Mouse (Mus musculus): Measurements from ENCODE around the gene Mical2. TPM values are rescaled to one million over a fixed set of nuclear protein-coding genes. Genes with fewer than 3 reads are reported as not detected.

Mical2 gene
- polyA plus RNA-seq, 1 experiment from 2014 or later: 1.2 TPM

DNA sequence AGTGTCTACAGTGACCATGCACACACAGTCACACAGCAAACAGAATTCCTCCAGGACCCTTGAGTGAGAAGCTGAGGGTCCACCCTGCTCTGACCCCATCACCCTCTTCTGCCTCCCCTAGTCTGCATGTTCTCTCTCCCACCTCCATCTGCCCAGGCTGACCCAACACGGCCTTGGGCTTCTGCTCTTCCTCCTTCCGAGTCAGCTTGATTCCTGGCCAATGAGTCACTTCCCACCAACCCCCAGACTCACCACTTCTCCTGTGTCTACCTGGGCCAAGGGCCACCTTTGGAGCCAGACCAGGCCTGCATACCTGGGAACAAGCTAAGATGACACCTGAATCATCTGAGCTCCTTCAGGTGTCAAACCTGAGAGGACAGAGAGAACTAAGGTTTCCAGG lies 151.0 kb downstream of the Mical2 start:
- Histone ChIP-seq H3K4me1 (ENCODE audit: control insufficient read depth, insufficient read depth, low read length) (no peaks in the 10 kb centered on the region), H3K9ac (ENCODE audit: low read length) (no peak overlapping the region), H3K36me3 (ENCODE audit: control insufficient read depth, insufficient read depth, low read length) (no peaks in the 10 kb centered on the region), H3K27ac (ENCODE audit: low read depth, low read length) (no peak overlapping the region), H3K4me2 (no peak overlapping the region), H3K9me3 (ENCODE audit: control insufficient read depth, low read length) (no peaks in the 10 kb centered on the region), H3K4me3 (ENCODE audit: low read depth, low read length) (no peak overlapping the region), H3K27me3 (ENCODE audit: control insufficient read depth, insufficient read depth, low read length) (no peaks in the 10 kb centered on the region)
- DNase-seq (ENCODE audit: low spot score, missing footprints) (peak; percentile 82), ATAC-seq (ENCODE audit: low FRiP score) (no peak)
- whole genome bisulfite sequencing: 80% methylated on average over 2 of the region's 2 CpGs

- Histone ChIP-seq H3K36me3 (ENCODE audit: control insufficient read depth, insufficient read depth, low read length) (no peaks in the 10 kb centered on the region), H3K9ac (ENCODE audit: low read length) (no peak overlapping the region), H3K4me2 (no peak overlapping the region), H3K4me3 (ENCODE audit: low read depth, low read length) (no peak overlapping the region), H3K27me3 (ENCODE audit: control insufficient read depth, insufficient read depth, low read length) (no peaks in the 10 kb centered on the region), H3K27ac (ENCODE audit: low read depth, low read length) (no peak overlapping the region), H3K9me3 (ENCODE audit: control insufficient read depth, low read length) (no peaks in the 10 kb centered on the region), H3K4me1 (ENCODE audit: control insufficient read depth, insufficient read depth, low read length) (no peaks in the 10 kb centered on the region)
- DNase-seq (ENCODE audit: low spot score, missing footprints): peak; percentile 98
- 37% methylated on average over 8 of the region's 8 CpGs for WGBS
- peak; percentile 71; the same call in 1 of the 2 replicates for ATAC-seq (ENCODE audit: low FRiP score)
Observed at GRCm38 (mm10) chr7:112377314-112377713, 151.7 kb downstream of the Mical2 start.

GRCm38 (mm10) chr7:112378056-112378455 lies 152.4 kb downstream of the Mical2 start:
- peak; percentile 78 for DNase-seq (ENCODE audit: low spot score, missing footprints)
- no peak overlapping the region for H3K4me3 ChIP-seq (ENCODE audit: low read depth, low read length)
- no peak for ATAC-seq (ENCODE audit: low FRiP score)
- 84% methylated on average over 5 of the region's 5 CpGs for WGBS
- no peaks in the 10 kb centered on the region for H3K27me3 ChIP-seq (ENCODE audit: control insufficient read depth, insufficient read depth, low read length)
- H3K4me2 ChIP-seq: no peak overlapping the region
- no peak overlapping the region for H3K27ac ChIP-seq (ENCODE audit: low read depth, low read length)
- no peaks in the 10 kb centered on the region for H3K36me3 ChIP-seq (ENCODE audit: control insufficient read depth, insufficient read depth, low read length)
- no peaks in the 10 kb centered on the region for H3K9me3 ChIP-seq (ENCODE audit: control insufficient read depth, low read length)
- H3K4me1 ChIP-seq (ENCODE audit: control insufficient read depth, insufficient read depth, low read length): no peaks in the 10 kb centered on the region
- H3K9ac ChIP-seq (ENCODE audit: low read length): no peak overlapping the region

GRCm38 (mm10) chr7:112378476-112378875 lies 152.8 kb downstream of the Mical2 start:
- H3K36me3 ChIP-seq (ENCODE audit: control insufficient read depth, insufficient read depth, low read length): no peaks in the 10 kb centered on the region
- no peak overlapping the region for H3K4me2 ChIP-seq
- no peaks in the 10 kb centered on the region for H3K27me3 ChIP-seq (ENCODE audit: control insufficient read depth, insufficient read depth, low read length)
- no peaks in the 10 kb centered on the region for H3K9me3 ChIP-seq (ENCODE audit: control insufficient read depth, low read length)
- H3K9ac ChIP-seq (ENCODE audit: low read length): no peak overlapping the region
- ATAC-seq (ENCODE audit: low FRiP score) (no peak), DNase-seq (ENCODE audit: low spot score, missing footprints) (no peak)
- no peaks in the 10 kb centered on the region for H3K4me1 ChIP-seq (ENCODE audit: control insufficient read depth, insufficient read depth, low read length)
- no peak overlapping the region for H3K4me3 ChIP-seq (ENCODE audit: low read depth, low read length)
- no peak overlapping the region for H3K27ac ChIP-seq (ENCODE audit: low read depth, low read length)
- 89% methylated on average over 5 of the region's 5 CpGs for WGBS

GRCm38 (mm10) chr7:112386521-112386920 lies 160.9 kb downstream of the Mical2 start:
- ATAC-seq (ENCODE audit: low FRiP score) (no peak), DNase-seq (ENCODE audit: low spot score, missing footprints) (peak; percentile 64)
- peaks cover 17% of the 10 kb centered on the region; the same call in 1 of the 2 replicates for H3K4me1 ChIP-seq (ENCODE audit: control insufficient read depth, insufficient read depth, low read length)
- no peaks in the 10 kb centered on the region for H3K27me3 ChIP-seq (ENCODE audit: control insufficient read depth, insufficient read depth, low read length)
- no peaks in the 10 kb centered on the region for H3K9me3 ChIP-seq (ENCODE audit: control insufficient read depth, low read length)
- no peaks in the 10 kb centered on the region for H3K36me3 ChIP-seq (ENCODE audit: control insufficient read depth, insufficient read depth, low read length)
- no peak overlapping the region for H3K4me3 ChIP-seq (ENCODE audit: low read depth, low read length)
- no peak overlapping the region for H3K27ac ChIP-seq (ENCODE audit: low read depth, low read length)
- H3K4me2 ChIP-seq: no peak overlapping the region
- 77% methylated on average over 5 of the region's 5 CpGs for WGBS
- H3K9ac ChIP-seq (ENCODE audit: low read length): no peak overlapping the region

GRCm38 (mm10) chr7:112387876-112388275 lies 162.2 kb downstream of the Mical2 start:
- 80% methylated on average over 5 of the region's 5 CpGs for whole genome bisulfite sequencing
- Histone ChIP-seq H3K9ac (ENCODE audit: low read length) (no peak overlapping the region), H3K4me1 (ENCODE audit: control insufficient read depth, insufficient read depth, low read length) (peaks cover 17% of the 10 kb centered on the region; the same call in 1 of the 2 replicates), H3K27me3 (ENCODE audit: control insufficient read depth, insufficient read depth, low read length) (no peaks in the 10 kb centered on the region), H3K4me2 (no peak overlapping the region), H3K36me3 (ENCODE audit: control insufficient read depth, insufficient read depth, low read length) (no peaks in the 10 kb centered on the region), H3K9me3 (ENCODE audit: control insufficient read depth, low read length) (no peaks in the 10 kb centered on the region), H3K4me3 (ENCODE audit: low read depth, low read length) (no peak overlapping the region), H3K27ac (ENCODE audit: low read depth, low read length) (no peak overlapping the region)
- DNase-seq (ENCODE audit: low spot score, missing footprints) (peak; percentile 2), ATAC-seq (ENCODE audit: low FRiP score) (no peak)

GRCm38 (mm10) chr7:112388363-112388875 lies 162.8 kb downstream of the Mical2 start:
- H3K9ac ChIP-seq (ENCODE audit: low read length): no peak overlapping the region
- H3K4me2 ChIP-seq: no peak overlapping the region
- H3K27me3 ChIP-seq (ENCODE audit: control insufficient read depth, insufficient read depth, low read length): no peaks in the 10 kb centered on the region
- no peak for ATAC-seq (ENCODE audit: low FRiP score)
- H3K36me3 ChIP-seq (ENCODE audit: control insufficient read depth, insufficient read depth, low read length): no peaks in the 10 kb centered on the region
- peaks cover 17% of the 10 kb centered on the region; the same call in 1 of the 2 replicates for H3K4me1 ChIP-seq (ENCODE audit: control insufficient read depth, insufficient read depth, low read length)
- H3K27ac ChIP-seq (ENCODE audit: low read depth, low read length): no peak overlapping the region
- 88% methylated on average over 5 of the region's 5 CpGs for WGBS
- no peaks in the 10 kb centered on the region for H3K9me3 ChIP-seq (ENCODE audit: control insufficient read depth, low read length)
- DNase-seq (ENCODE audit: low spot score, missing footprints): peak; percentile 59
- H3K4me3 ChIP-seq (ENCODE audit: low read depth, low read length): no peak overlapping the region

DNA sequence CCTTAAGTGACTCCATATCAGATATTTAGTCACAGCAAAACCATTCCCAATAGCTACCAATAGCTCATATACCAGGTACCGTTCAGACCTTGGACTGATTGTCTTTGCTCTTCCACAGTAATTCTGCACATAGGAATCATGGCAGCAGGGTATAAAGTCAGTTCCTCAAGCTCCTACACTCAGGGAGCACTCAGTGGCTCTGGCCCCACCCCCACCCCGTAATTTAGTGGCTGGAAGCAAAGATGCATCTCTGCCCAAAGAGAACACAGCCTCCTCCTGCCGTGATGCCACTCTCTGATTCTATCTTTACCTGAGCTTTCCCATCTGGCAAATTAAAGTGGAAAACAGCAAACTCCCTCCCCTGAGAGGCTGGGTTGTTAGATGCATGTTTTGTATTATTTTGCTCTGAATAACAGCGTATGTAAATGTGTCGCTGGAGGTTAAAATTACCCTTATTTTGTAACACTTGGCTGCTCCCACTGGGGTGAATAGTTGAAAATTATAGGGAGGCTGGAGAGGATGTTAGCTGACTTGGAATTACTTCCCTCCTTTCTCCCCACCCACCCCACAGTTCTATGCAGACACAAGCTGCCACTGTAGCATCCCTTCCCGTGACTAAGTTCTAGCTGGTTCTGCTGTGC lies 164.1 kb downstream of the Mical2 start:
- H3K27ac ChIP-seq (ENCODE audit: low read depth, low read length): no peak overlapping the region
- H3K4me3 ChIP-seq (ENCODE audit: low read depth, low read length): no peak overlapping the region
- H3K27me3 ChIP-seq (ENCODE audit: control insufficient read depth, insufficient read depth, low read length): no peaks in the 10 kb centered on the region
- no peak for ATAC-seq (ENCODE audit: low FRiP score)
- H3K4me2 ChIP-seq: no peak overlapping the region
- no peaks in the 10 kb centered on the region for H3K9me3 ChIP-seq (ENCODE audit: control insufficient read depth, low read length)
- WGBS: 58% methylated on average over 6 of the region's 6 CpGs
- peaks cover 17% of the 10 kb centered on the region; the same call in 1 of the 2 replicates for H3K4me1 ChIP-seq (ENCODE audit: control insufficient read depth, insufficient read depth, low read length)
- H3K9ac ChIP-seq (ENCODE audit: low read length): 0 out of 2 replicates have a peak overlapping the region, but pooled peaks have one; percentile 16
- no peaks in the 10 kb centered on the region for H3K36me3 ChIP-seq (ENCODE audit: control insufficient read depth, insufficient read depth, low read length)
- peak; percentile 75 for DNase-seq (ENCODE audit: low spot score, missing footprints)

- H3K9ac ChIP-seq (ENCODE audit: low read length): no peak overlapping the region
- H3K27ac ChIP-seq (ENCODE audit: low read depth, low read length): no peak overlapping the region
- ATAC-seq (ENCODE audit: low FRiP score): no peak
- no peaks in the 10 kb centered on the region for H3K27me3 ChIP-seq (ENCODE audit: control insufficient read depth, insufficient read depth, low read length)
- DNase-seq (ENCODE audit: low spot score, missing footprints): peak; percentile 81
- H3K4me3 ChIP-seq (ENCODE audit: low read depth, low read length): no peak overlapping the region
- H3K4me2 ChIP-seq: no peak overlapping the region
- no peaks in the 10 kb centered on the region for H3K9me3 ChIP-seq (ENCODE audit: control insufficient read depth, low read length)
- H3K4me1 ChIP-seq (ENCODE audit: control insufficient read depth, insufficient read depth, low read length): peaks cover 17% of the 10 kb centered on the region; the same call in 1 of the 2 replicates
- H3K36me3 ChIP-seq (ENCODE audit: control insufficient read depth, insufficient read depth, low read length): no peaks in the 10 kb centered on the region
- WGBS: 44% methylated on average over 11 of the region's 11 CpGs
Observed at GRCm38 (mm10) chr7:112390252-112390936, 164.7 kb downstream of the Mical2 start.

All from midbrain, embryonic 11.5 days (tissue).